Mouse (Mus musculus) retina, postnatal 7 days (tissue): ENCODE data around the gene Ror1.

ENCODE experiments used
- DNase-seq: peaks from one replicate; pipeline ENCODE4 v3.0.0-alpha.2; 2012; ENCODE audit warnings: low read depth, low spot score

Gene Ror1

GRCm38 (mm10) chr4:100095685-100096595 lies at the start of gene Ror1:
Gene Ror1, plus strand, starts transcription at chr4:100095791.
- DNase-seq = peak; percentile 70

GRCm38 (mm10) chr4:100047066-100047465 lies 48.5 kb upstream of the Ror1 start:
- no peak for DNase-seq

GRCm38 (mm10) chr4:100048351-100048950 lies 47.1 kb upstream of the Ror1 start:
- no peak for DNase-seq

GRCm38 (mm10) chr4:100051767-100052166 lies 43.8 kb upstream of the Ror1 start:
- no peak for DNase-seq

- no peak for DNase-seq
These were observed 43.3 kb upstream of the Ror1 start for GRCm38 (mm10) chr4:100052258-100052657.

GRCm38 (mm10) chr4:100056046-100056445 lies 39.5 kb upstream of the Ror1 start:
- DNase-seq = no peak

- DNase-seq = no peak
These were observed 39.1 kb upstream of the Ror1 start for GRCm38 (mm10) chr4:100056446-100056845.

- DNase-seq = no peak
These were observed 38.2 kb upstream of the Ror1 start for GRCm38 (mm10) chr4:100057381-100057780.

GRCm38 (mm10) chr4:100058631-100059030 lies 37.0 kb upstream of the Ror1 start:
- no peak for DNase-seq

- no peak for DNase-seq
These were observed 35.8 kb upstream of the Ror1 start for GRCm38 (mm10) chr4:100059811-100060210.

GRCm38 (mm10) chr4:100061396-100062066 lies 34.1 kb upstream of the Ror1 start:
- DNase-seq = no peak

GRCm38 (mm10) chr4:100065686-100066085 lies 29.9 kb upstream of the Ror1 start:
- no peak for DNase-seq

GRCm38 (mm10) chr4:100070101-100070500 lies 25.5 kb upstream of the Ror1 start:
- DNase-seq = no peak

GRCm38 (mm10) chr4:100096596-100097181 lies 1.1 kb downstream of the Ror1 start:
- DNase-seq = peak; percentile 8

- DNase-seq = no peak
These were observed 1.9 kb downstream of the Ror1 start for GRCm38 (mm10) chr4:100097364-100097979.

- DNase-seq = no peak
These were observed 5.7 kb downstream of the Ror1 start for GRCm38 (mm10) chr4:100101066-100101820.

GRCm38 (mm10) chr4:100101844-100102243 lies 6.3 kb downstream of the Ror1 start:
- DNase-seq = no peak

GRCm38 (mm10) chr4:100104241-100104640 lies 8.7 kb downstream of the Ror1 start:
- DNase-seq = no peak

GRCm38 (mm10) chr4:100107593-100107992 lies 12.0 kb downstream of the Ror1 start:
- no peak for DNase-seq

GRCm38 (mm10) chr4:100108551-100108950 lies 13.0 kb downstream of the Ror1 start:
- DNase-seq = no peak

GRCm38 (mm10) chr4:100114148-100114547 lies 18.6 kb downstream of the Ror1 start:
- no peak for DNase-seq
